Mouse (Mus musculus): ENCODE measurements around the gene Hspb2.

DNA sequence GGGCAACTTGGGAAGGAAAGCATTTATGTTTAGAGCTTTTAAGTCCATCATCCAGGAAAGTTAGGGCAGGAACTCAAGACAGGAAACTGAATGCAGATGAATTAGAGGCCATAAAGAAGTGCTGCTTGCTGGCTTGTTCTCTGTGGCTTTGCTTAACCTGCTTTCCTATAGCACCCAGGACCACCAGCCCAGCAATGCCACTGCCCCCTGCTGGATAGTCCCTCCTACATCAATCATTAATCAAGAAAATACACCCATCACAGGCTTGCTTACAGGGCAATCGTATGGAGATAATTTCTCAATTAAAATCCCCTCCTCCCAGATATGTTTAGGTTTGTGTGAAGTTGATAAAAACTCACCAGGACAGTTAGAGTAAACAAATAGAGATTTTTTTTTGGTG, 11.2 kb upstream of the Hspb2 start:
- TF ChIP-seq POLR2A (IDR thresholded peaks at IDR 0.05; ENCODE audit: borderline replicate concordance, control insufficient read depth, low read depth, low read length) (no peak), CTCF (IDR thresholded peaks at IDR 0.05; ENCODE audit: control insufficient read depth, insufficient read depth, low read length) (peak; percentile 40; the same call in 1 of the 2 replicates)
